Mouse (Mus musculus) ES-E14 (cell line): ENCODE data around the gene Vmn2r23.

ENCODE experiments used
- CHD2 ChIP-seq: IDR thresholded peaks from 2 replicates; pipeline ENCODE4 v1.6.1; 2014; ENCODE audit warnings: mild to moderate bottlenecking, low read depth, low read length, inconsistent platforms
- HCFC1 ChIP-seq: IDR thresholded peaks from 2 replicates; pipeline ENCODE4 v1.6.1; 2012; ENCODE audit warnings: low read length, inconsistent platforms, borderline replicate concordance; ENCODE audit not compliant: insufficient read depth
- MAFK ChIP-seq: IDR thresholded peaks from 2 replicates; pipeline ENCODE4 v1.6.1; 2014; ENCODE audit warnings: mild to moderate bottlenecking, low read depth, low read length, inconsistent platforms; ENCODE audit not compliant: insufficient read depth
- ZNF384 ChIP-seq: IDR thresholded peaks from 2 replicates; pipeline ENCODE4 v1.6.1; 2012; ENCODE audit warnings: low read depth, low read length, inconsistent platforms

GRCm38 (mm10) chr6:123793746-123794145 lies 91.3 kb downstream of the Vmn2r23 start:
- TF ChIP-seq HCFC1 (no peak), MAFK (no peak), ZNF384 (no peak), CHD2 (no peak)
